In genomic region chr5:133045637-133046036, GRCm38 (mm10) we compare ENCODE assay signal across 25 mouse cellular contexts.
DNase-seq lines count a peak whose midpoint lies in the region; ATAC-seq and TF ChIP-seq lines count a peak whose summit lies in the region.
"Had no signal": no experiment of that assay in that cellular context is flagged by ENCODE, and none has a peak within 500 bp of the region (broad histone marks: within the 10 kb centered on the region; RNA-seq: fewer than 3 reads in every experiment).

No protein-coding gene starts in this region.

- H3K9ac ChIP-seq in embryonic facial prominence, embryonic 14.5 days (ENCODE audit: low read depth, low read length): no peak overlapping the region
- H3K9ac ChIP-seq in midbrain, postnatal 0 days (replicated peaks; ENCODE audit: low read length, poor library complexity, severe bottlenecking): no peak overlapping the region
- H3K9ac ChIP-seq: forebrain, embryonic 12.5 days; heart, embryonic 13.5 days; hindbrain, embryonic 14.5 days; intestine, embryonic 15.5 days; limb, embryonic 13.5 days; liver, embryonic 12.5 days; midbrain, embryonic 13.5 days; neural tube, embryonic 12.5 days had no signal

- no peaks in the 10 kb centered on the region for H3K4me1 ChIP-seq in embryonic facial prominence, embryonic 14.5 days (ENCODE audit: control insufficient read depth, insufficient read depth, low read length)
- no peaks in the 10 kb centered on the region for H3K4me1 ChIP-seq in embryonic facial prominence, embryonic 10.5 days
- no peaks in the 10 kb centered on the region for H3K4me1 ChIP-seq in midbrain, postnatal 0 days (ENCODE audit: insufficient read depth, low read length)
- no peaks in the 10 kb centered on the region for H3K4me1 ChIP-seq in midbrain, embryonic 10.5 days
- H3K4me1 ChIP-seq in cortical plate, adult 2 months (ENCODE audit: control insufficient read depth, insufficient read depth, low read length): no peaks in the 10 kb centered on the region; the same call in none of the 2 replicates
- H3K4me1 ChIP-seq: forebrain, embryonic 12.5 days; intestine, embryonic 15.5 days; limb, embryonic 13.5 days; liver, embryonic 12.5 days; midbrain, embryonic 13.5 days; neural tube, embryonic 12.5 days had no signal

- no peak for ATAC-seq in embryonic facial prominence, embryonic 14.5 days (ENCODE audit: low read depth)
- no peak for ATAC-seq in midbrain, postnatal 0 days (ENCODE audit: low FRiP score)
- ATAC-seq: intestine, embryonic 15.5 days; liver, embryonic 12.5 days; midbrain, embryonic 13.5 days had no signal

- TF ChIP-seq CTCF in layer of hippocampus, adult 2 months (conservative IDR thresholded peaks at IDR 0.05): no peak
- no peak for TF ChIP-seq CTCF in midbrain, postnatal 0 days (IDR thresholded peaks at IDR 0.05)
- TF ChIP-seq CTCF in cortical plate, adult 2 months (IDR thresholded peaks at IDR 0.05; ENCODE audit: extremely low read depth, insufficient read depth, low read length): no peak

- no peaks in the 10 kb centered on the region for H3K36me3 ChIP-seq in embryonic facial prominence, embryonic 14.5 days (ENCODE audit: control insufficient read depth, insufficient read depth, low read length)
- H3K36me3 ChIP-seq in embryonic facial prominence, embryonic 10.5 days (replicated peaks): no peaks in the 10 kb centered on the region
- no peaks in the 10 kb centered on the region for H3K36me3 ChIP-seq in midbrain, postnatal 0 days (ENCODE audit: insufficient read depth, low read length)
- no peaks in the 10 kb centered on the region for H3K36me3 ChIP-seq in midbrain, embryonic 10.5 days
- H3K36me3 ChIP-seq: forebrain, embryonic 12.5 days; heart, embryonic 13.5 days; intestine, embryonic 15.5 days; limb, embryonic 13.5 days; liver, embryonic 12.5 days; midbrain, embryonic 13.5 days; neural tube, embryonic 12.5 days had no signal

- WGBS in embryonic facial prominence, embryonic 14.5 days: 56% methylated on average over 9 of the region's 9 CpGs
- WGBS in embryonic facial prominence, embryonic 10.5 days: 86% methylated on average over 9 of the region's 9 CpGs
- WGBS in midbrain, postnatal 0 days: 63% methylated on average over 9 of the region's 9 CpGs
- 90% methylated on average over 9 of the region's 9 CpGs for WGBS in midbrain, embryonic 10.5 days

- H3K27me3 ChIP-seq in embryonic facial prominence, embryonic 14.5 days (replicated peaks; ENCODE audit: control insufficient read depth, insufficient read depth, low read length): no peaks in the 10 kb centered on the region
- no peaks in the 10 kb centered on the region for H3K27me3 ChIP-seq in embryonic facial prominence, embryonic 10.5 days (replicated peaks; ENCODE audit: low read depth, poor library complexity, severe bottlenecking)
- H3K27me3 ChIP-seq in midbrain, postnatal 0 days (ENCODE audit: insufficient read depth, low read length): no peaks in the 10 kb centered on the region
- no peaks in the 10 kb centered on the region for H3K27me3 ChIP-seq in midbrain, embryonic 10.5 days (ENCODE audit: low read depth, poor library complexity, severe bottlenecking)
- H3K27me3 ChIP-seq: forebrain, embryonic 12.5 days; heart, embryonic 13.5 days; intestine, embryonic 15.5 days; limb, embryonic 13.5 days; liver, embryonic 12.5 days; midbrain, embryonic 13.5 days; neural tube, embryonic 12.5 days had no signal

- H3K9me3 ChIP-seq in embryonic facial prominence, embryonic 14.5 days (ENCODE audit: control insufficient read depth, low read length): no peaks in the 10 kb centered on the region
- H3K9me3 ChIP-seq in embryonic facial prominence, embryonic 10.5 days: no peaks in the 10 kb centered on the region
- no peaks in the 10 kb centered on the region for H3K9me3 ChIP-seq in midbrain, postnatal 0 days (ENCODE audit: low read length)
- no peaks in the 10 kb centered on the region for H3K9me3 ChIP-seq in midbrain, embryonic 10.5 days (replicated peaks)
- H3K9me3 ChIP-seq: forebrain, embryonic 12.5 days; heart, embryonic 13.5 days; intestine, embryonic 15.5 days; liver, embryonic 12.5 days; midbrain, embryonic 13.5 days; neural tube, embryonic 12.5 days had no signal

- TF ChIP-seq POLR2A in cortical plate, adult 2 months (IDR thresholded peaks at IDR 0.05; ENCODE audit: extremely low read depth, insufficient read depth, low read length): no peak

- H3K4me2 ChIP-seq in embryonic facial prominence, embryonic 14.5 days (ENCODE audit: low read depth, low read length): peak overlapping the region; percentile 6; the same call in 1 of the 2 replicates
- H3K4me2 ChIP-seq in midbrain, postnatal 0 days (ENCODE audit: low read depth, low read length, poor library complexity, severe bottlenecking): no peak overlapping the region
- H3K4me2 ChIP-seq: forebrain, embryonic 12.5 days; heart, embryonic 13.5 days; hindbrain, embryonic 14.5 days; intestine, embryonic 15.5 days; limb, embryonic 13.5 days; liver, embryonic 12.5 days; midbrain, embryonic 13.5 days; neural tube, embryonic 12.5 days had no signal

- DNase-seq in embryonic facial prominence, embryonic 14.5 days (ENCODE audit: low spot score): peak; percentile 4
- no peak for DNase-seq in embryonic facial prominence, embryonic 10.5 days (ENCODE audit: low spot score)
- peak in 1 of 2 experiments; percentile 13 for DNase-seq in layer of hippocampus, adult 2 months (ENCODE audit: low spot score in 2 of 2)
- DNase-seq in layer of hippocampus, postnatal 10 days (ENCODE audit: low spot score in 2 of 2): no peak
- DNase-seq in midbrain, postnatal 0 days (ENCODE audit: low spot score): peak; percentile 10
- DNase-seq in midbrain, embryonic 10.5 days (ENCODE audit: low spot score): no peak
- DNase-seq in kidney, postnatal 10 days: no peak
- DNase-seq: adrenal gland, postnatal 36 days; cerebellum, adult 11 months; cerebellum, adult 9-11 months; gastrocnemius, postnatal 14 days; heart, adult 11 months; kidney, adult 8-10 months; kidney, postnatal 14 days; lung, adult 2 months; spleen, adult 18-20 months had no signal

- H3K27ac ChIP-seq in embryonic facial prominence, embryonic 14.5 days (replicated peaks; ENCODE audit: low read depth, low read length): no peak overlapping the region
- H3K27ac ChIP-seq in embryonic facial prominence, embryonic 10.5 days (replicated peaks): no peak overlapping the region
- peak overlapping the region; percentile 48; the same call in 1 of the 2 replicates for H3K27ac ChIP-seq in layer of hippocampus, adult 2 months
- H3K27ac ChIP-seq in midbrain, postnatal 0 days (ENCODE audit: low read depth, low read length): no peak overlapping the region
- H3K27ac ChIP-seq in midbrain, embryonic 10.5 days (replicated peaks): no peak overlapping the region
- peak overlapping the region; percentile 86; the same call in 1 of the 2 replicates for H3K27ac ChIP-seq in cortical plate, adult 2 months (ENCODE audit: insufficient read depth, low read length)
- H3K27ac ChIP-seq: forebrain, embryonic 12.5 days; heart, embryonic 13.5 days; hindbrain, embryonic 14.5 days; intestine, embryonic 15.5 days; limb, embryonic 13.5 days; liver, embryonic 12.5 days; midbrain, embryonic 13.5 days; neural tube, embryonic 12.5 days had no signal

- no peak overlapping the region for H3K4me3 ChIP-seq in embryonic facial prominence, embryonic 14.5 days (ENCODE audit: low read depth, low read length)
- no peak overlapping the region for H3K4me3 ChIP-seq in embryonic facial prominence, embryonic 10.5 days
- H3K4me3 ChIP-seq in layer of hippocampus, adult 2 months: no peak overlapping the region; the same call in 1 of the 2 replicates
- H3K4me3 ChIP-seq in midbrain, postnatal 0 days (ENCODE audit: low read depth, low read length): no peak overlapping the region
- H3K4me3 ChIP-seq in midbrain, embryonic 10.5 days: no peak overlapping the region
- H3K4me3 ChIP-seq in cortical plate, adult 2 months (ENCODE audit: insufficient read depth, low read length): no peak overlapping the region
- H3K4me3 ChIP-seq: forebrain, embryonic 12.5 days; heart, embryonic 13.5 days; intestine, embryonic 15.5 days; limb, embryonic 13.5 days; liver, embryonic 12.5 days; midbrain, embryonic 13.5 days; neural tube, embryonic 12.5 days had no signal

Comparison
In these comparisons a context has a peak if more than half of its experiments do, and no peak if none do; other contexts are left out.
1. DNase-seq: peak in embryonic facial prominence, embryonic 14.5 days (single experiment) and midbrain, postnatal 0 days (single experiment); none in embryonic facial prominence, embryonic 10.5 days (single experiment), layer of hippocampus, postnatal 10 days (0 of 2), midbrain, embryonic 10.5 days (single experiment) and kidney, postnatal 10 days (single experiment).
2. H3K27ac ChIP-seq: peak in layer of hippocampus, adult 2 months (single experiment) and cortical plate, adult 2 months (single experiment); none in embryonic facial prominence, embryonic 14.5 days (single experiment), embryonic facial prominence, embryonic 10.5 days (single experiment), midbrain, postnatal 0 days (single experiment) and midbrain, embryonic 10.5 days (single experiment).